Mouse (Mus musculus): ENCODE measurements at regions not wholly inside any gene's neighbourhood (a gene's known extent, or its start where the extent isn't known, plus 50 kb on each side); places are given as distances from the start of the nearest gene placed in this dataset.
"Not testable (repeated sequence)": the region's sequence is repeated elsewhere in the genome, so short reads cannot be mapped to it uniquely, and the experiment has no call there.

DNA sequence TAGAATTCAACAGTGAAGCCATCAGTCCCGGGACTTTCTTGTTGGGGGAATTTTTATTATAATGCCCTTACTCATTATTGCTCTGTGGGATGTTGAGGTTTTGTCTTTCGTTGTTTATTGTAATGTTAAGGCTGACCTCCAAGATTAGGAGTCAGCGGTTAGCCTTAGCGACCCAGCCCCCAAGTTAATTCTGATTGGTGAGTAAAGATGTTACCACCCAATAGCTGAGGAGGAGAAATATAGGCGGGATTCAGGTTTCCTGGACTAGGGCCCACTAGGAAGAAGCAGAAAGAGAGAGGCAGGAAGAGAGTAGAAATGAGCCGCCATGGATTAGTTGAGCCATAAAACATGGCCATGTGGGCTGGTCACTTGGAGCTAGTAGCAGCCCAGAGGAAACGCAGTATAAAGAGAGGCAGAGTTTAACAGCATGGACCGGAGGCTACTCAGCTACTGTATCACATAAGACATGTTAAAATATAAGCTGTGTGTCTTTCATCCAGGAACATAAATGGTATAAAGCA is 302.1 kb upstream of the Ercc4 start:
- DNase-seq, result no peak

DNA sequence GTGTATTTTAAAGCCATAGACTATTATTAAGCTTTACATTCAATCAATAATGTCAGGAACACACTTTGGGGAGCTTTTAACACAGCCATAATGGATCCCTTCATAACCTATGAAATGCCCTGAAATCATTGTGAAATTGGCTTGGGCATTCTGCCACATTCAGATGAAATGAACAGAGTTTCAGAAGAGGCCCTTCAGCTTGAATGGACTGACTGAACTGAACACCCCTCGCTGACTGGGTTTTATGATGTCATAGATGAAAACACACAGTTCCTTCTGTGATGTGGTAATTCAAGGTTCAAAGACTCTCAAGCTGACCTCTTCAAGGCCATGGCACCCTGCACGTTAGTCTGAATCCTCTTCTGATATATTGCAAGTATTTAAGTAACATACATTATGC is 298.4 kb upstream of the Ercc4 start:
- no peak for DNase-seq

DNA sequence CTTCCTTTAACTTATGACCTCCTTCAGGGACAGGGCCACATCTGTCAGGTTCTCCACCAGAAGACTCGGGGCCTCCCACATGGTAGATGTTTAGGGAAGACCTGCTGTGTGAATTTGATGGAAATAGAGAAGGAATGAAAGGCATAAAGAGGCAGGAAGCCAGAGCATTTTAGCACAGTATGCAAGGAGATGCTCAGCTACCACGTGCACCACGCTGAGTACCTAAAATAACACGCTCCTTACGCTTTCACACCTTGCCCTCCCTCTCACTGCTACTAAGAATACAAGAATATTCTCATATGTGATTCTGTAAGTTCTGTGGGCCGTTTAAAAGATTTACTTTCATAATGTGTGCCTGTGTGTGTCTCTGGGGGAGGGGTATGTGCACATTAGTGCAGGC is 284.8 kb upstream of the Ercc4 start:
- no peak for DNase-seq

DNA sequence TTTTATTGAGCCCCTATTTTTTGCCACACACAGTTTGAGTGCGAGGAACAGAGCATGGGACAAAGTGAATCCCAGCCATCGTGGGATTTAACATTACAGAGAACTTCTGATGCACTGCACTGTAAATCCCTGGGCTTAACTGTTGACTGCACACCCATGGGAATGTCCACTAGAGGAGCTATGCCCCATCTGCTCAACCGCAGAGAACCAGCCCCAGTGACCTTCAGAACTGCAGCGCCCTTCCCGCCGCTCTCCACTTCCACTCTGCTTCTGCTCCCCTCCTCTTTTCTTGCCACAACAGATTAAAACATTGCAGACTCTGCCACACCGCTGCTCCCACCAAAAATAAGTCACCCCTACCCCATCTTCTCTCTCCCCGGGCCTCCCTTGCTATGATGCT is 283.3 kb upstream of the Ercc4 start:
- DNase-seq, result no peak

DNA sequence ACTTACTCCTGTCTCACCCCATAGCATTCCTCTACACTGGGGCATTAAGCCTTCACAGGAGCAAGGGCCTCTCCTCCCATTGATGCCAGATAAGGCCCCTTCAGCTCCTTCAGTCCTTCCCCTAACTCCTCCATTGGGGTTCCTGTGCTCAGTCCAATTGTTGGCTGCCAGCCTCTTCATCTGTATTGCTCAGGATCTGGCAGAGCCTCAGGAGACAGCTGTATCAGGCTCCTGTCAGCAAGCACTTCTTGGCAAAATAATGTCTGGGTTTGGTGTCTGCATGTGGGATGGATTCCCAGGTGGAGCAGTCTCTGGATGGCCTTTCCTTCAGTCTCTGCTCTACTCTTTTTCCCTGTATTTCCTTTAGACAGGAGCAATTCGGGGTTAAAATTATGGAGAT is 278.2 kb upstream of the Ercc4 start:
- not testable (repeated sequence) for DNase-seq

DNA sequence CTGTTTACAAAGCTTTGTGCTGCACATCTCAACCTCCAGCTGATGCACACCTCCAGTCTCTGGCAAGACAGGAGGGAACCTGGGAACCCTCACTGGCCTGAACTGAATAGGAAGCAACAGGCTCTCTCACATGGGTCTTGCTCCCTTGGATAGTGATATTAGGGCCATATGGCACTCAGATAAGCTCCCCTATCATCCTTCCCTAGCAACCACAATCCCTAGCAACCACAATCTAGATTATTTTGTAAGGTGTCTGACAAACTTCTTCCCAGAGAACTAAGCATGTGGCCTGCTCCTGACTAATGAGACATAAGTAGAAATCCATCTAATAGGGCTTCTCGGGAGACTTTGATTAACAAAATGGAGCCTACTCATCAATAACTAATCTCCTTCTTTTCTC is 253.1 kb upstream of the Ercc4 start:
- no peak for DNase-seq

DNA sequence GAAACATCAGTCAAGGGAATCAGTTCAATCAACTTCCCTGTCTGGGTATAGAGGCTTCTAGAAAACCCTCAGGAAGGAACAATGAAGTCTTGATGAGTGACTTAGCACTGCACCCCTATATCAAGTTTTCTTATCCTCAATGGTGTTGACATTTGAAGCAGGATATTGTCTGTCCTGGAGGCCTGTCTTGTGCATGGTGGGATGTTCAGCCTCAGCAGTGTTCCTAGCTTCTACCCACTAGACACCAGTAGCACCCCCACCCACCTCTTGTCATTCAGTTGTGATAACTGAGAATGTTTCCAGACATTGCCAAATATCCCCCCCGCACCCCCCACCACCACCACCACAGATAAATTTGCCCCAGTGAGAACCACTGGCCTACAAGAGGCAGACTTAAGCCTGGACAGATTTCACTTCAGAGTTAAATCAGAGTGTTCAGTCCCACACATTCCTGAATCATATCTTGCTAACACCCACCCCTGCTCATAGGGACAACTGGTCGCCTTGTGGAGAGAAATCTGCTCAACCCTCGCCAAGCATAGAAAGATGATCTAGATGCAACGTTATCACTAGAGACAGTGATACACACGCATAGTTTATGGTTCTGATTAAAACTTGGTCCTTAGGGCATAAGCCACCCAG is 249.6 kb upstream of the Ercc4 start:
- DNase-seq, result no peak

DNA sequence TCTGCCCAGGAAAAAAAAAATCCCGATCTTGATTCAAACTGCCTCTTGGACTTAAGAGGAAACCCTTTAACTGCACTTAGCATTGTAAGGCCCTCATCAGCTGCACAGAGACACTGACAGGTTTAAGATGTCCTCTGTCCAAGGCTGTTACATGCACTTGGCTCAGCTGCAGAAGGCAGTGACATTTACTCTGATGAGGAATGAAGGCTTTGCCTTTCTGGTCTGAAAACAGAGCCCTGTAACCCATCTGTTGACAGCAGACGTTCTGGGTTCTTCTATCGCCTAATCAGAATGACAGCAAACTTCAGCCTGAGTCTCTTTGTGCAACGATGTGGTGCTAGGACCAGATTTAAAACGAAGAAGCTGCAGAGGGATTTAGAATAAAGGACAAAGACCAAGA is 246.9 kb upstream of the Ercc4 start:
- DNase-seq, result no peak

DNA sequence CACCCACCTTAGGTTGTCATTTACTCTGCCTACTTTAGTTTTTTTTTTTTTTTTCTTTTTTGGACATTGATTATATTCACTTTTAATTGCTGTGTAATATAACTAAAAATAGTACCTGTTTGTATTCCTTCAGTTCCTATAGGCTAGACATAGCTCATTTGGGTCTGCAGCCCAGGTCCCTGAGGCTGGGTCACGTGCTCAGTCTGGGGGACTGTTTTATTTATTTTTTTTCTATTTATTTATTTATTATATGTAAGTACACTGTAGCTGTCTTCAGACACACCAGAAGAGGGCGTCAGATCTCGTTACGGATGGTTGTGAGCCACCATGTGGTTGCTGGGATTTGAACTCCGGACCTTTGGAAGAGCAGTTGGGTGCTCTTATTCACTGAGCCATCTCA is 231.2 kb upstream of the Ercc4 start:
- not testable (repeated sequence) for DNase-seq

DNA sequence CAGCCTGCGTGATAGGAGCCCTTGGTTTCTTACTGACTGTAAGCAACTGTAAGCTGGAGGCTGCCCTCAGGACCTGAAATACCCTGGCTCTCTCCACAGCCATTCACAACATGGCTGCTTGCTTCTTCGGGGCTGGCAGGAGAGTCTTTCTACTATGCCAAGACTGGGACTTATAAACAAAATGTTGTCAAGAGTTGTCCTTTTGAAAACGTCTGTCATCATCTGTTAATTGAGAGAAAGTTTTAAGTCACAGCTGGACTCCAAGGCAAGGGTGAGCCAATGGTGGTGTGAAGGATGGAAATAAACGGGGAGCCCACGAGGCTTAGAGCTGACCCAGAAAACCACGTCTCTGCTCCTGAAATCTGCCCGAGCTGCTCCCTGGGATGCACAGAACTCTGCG is 229.5 kb upstream of the Ercc4 start:
- DNase-seq, result no peak

DNA sequence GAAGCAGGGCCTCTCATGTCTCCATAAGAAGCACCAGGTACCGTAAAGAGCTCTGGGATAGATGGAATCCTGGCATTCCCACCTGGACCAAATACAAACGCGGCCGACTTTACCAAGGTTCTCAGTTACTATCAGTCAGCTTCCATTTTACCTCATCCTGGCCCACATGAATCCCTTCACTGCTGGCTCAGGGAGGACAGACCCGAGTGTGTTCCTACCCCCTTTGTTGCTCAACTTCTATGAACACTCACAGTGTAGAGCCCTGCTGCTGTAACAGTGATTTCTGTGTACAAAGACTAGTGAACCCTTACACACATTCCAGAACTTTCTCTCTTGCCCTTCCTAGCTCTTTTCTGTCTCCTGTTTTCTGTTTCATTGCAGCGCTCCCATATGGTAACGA is 229.0 kb upstream of the Ercc4 start:
- DNase-seq, result no peak

DNA sequence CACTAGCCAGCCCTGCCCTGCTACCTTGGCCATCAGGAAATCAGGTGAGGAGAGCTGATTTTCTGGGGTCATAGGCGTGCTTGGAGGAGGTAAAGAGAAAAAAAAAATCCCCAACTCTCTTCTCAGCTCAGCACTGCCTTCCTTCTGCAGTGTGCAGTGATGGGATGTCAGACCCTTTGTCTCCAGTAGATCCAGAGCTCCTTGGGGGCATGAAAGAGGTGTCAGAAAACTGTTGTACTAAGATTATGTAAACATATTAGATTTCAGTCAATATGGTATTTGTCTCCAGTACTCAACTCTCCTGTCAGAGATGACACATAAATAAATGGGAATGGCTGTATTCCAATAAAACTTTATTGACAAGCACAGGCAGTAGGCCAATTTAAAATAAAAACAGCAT is 226.8 kb upstream of the Ercc4 start:
- no peak for DNase-seq

DNA sequence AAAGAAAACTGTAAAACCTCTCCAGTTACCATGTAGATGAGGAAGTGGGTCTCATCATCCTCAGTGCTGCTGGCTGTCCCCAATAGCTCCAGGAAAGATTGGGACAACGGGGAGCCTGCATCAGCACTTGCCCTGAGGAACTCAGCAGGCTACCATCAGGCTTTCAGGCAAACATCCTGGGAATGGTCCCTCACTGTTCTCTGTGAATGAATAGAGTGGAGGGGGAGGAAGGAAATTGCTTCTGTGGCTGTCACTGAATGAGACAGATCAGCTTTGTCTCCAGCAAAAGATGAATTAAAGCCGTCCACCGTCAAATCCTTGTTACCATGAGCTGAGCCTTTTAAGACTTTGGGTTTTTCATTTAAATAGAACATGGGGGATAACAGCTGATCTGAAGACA is 224.9 kb upstream of the Ercc4 start:
- no peak for DNase-seq

DNA sequence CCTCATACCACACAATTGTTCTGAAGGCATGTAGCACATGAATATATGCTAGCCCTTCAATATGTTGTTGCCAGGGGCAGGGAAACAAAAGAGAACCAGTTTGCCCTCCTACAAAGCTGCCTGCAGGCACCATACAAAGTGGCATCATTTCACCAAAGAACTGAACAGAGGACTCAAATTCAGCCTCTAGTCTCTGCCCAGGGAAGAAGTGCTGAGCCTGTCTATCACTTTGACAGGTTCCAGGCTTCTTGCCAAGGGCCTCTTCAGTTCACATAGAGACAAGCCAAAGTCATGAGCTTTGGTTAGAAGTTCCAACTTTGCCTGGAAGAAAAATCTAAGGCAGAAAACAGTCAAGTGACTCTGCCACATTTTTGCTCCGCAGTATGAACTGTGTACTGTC is 223.4 kb upstream of the Ercc4 start:
- no peak for DNase-seq

DNA sequence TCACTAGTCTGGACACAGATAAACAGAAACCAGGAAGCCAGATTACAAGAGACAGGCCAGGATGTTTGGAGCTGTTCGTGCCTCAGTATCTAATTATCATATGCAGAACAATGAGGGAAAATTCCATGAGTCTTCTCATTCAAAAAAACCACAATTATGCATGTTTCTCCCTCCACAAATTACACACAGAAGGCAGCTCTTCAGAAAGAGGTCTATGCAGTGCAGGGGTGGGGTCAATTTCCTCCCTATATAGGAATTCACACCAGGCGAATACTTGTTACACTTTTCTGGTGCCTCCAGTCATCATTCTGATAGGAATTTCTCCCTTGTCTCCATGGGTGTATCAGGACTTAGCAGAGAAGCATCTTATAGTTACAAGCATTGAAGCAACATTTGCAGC is 222.1 kb upstream of the Ercc4 start:
- no peak for DNase-seq

DNA sequence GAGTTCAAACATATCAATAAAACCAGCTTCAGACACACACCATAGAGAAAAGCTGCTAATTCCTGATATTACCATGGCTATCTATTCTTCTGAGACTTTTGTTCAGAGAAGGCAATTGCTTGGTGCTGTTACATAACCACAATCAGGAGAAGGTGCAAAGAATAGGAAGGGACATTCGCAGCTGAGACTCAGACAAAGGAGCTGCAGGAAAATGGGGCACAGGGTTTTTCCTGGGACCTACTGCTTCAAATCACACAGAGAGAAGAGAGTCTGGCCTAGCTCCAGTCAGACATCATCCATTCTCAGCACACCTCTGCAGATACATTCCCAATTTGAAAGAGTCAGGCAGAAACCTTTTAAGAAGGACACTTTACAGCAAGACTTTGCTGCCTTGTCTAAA is 219.4 kb upstream of the Ercc4 start:
- no peak for DNase-seq

DNA sequence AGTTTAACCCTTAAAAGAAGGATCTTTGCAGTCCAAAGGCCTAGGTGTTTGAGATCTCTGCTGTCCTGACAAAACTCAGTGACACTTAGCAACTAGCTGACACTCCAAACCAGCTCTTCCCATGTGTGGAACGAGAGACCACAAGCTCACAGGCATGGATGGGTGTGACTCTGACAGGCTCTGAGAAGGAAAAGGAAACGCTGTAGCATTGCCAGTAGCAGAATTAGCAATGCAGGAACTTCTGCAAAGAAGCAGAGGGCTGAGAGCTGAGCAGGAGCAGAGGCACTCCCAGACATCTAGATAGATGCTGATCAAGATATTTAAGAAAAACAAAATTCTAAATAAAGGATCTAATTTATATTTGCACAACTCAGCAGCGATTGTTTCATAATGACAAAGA is 218.9 kb upstream of the Ercc4 start:
- no peak for DNase-seq

DNA sequence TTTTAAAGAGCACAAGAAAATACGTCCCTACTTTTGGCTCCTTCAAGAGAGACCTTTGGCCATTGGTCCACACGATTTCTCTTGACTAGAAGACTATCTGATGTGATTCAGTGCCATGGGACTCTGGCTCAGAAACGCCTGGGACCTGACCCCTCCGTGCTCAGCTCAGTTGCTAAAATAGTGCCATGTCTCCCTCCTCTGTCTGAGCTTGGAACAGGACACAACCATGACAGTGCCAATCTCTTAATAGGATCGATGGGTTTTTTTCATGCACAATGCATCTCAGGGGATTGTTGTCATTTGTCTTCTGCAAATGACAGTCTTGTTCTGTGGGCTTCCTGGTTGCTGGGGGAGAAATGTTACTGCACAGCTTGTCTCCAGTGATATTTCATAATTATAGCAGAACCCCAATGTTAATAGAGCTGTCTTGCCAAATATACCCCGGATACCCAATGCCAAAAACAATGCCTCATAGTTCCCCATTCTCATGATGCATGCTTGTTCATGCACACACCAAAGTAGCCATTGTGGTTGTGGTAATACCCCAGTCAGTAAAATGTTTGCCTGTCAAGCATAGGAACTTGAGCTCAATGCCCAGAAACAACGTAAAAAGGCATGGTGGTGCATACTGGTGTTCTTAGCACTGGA is 216.7 kb upstream of the Ercc4 start:
- DNase-seq, result no peak

DNA sequence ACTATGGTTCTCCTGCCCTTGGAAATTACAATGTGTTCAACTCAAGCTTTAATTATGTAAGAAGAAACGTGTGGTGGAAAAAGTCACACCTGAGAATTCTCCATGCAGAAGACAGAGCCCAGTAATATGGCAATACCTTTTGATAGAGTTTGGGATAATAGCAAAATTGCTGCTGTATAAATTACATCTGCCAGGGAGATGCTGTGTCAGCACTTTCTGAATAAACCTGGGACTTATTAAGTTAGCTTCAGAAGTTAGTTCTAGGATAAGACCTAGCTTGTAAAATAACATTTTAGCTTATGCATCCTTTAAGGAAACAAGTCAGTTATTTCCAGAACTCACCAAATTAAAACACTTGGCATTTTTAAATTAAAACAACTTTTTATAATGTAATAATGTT is 212.2 kb upstream of the Ercc4 start:
- no peak for DNase-seq

DNA sequence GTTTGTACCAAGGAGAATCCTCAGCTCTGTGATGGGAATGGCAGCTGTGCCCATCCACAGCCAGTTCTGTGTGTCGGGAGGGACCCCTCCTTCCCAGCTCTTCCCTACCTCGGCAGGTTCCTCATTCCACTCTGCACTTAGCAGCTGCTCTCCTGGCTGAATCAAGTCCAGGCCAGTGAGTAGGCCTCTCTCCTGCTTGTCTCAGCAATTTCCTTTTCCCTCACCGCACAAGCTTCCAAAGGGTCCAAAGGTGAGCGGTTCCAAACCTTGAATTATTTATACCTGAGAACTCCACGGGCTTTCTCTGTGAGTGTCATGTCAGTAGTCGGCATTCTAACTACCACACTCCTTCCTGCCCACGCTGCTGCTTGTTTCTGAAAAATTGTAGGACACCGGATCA is 208.8 kb upstream of the Ercc4 start:
- DNase-seq, result no peak

DNA sequence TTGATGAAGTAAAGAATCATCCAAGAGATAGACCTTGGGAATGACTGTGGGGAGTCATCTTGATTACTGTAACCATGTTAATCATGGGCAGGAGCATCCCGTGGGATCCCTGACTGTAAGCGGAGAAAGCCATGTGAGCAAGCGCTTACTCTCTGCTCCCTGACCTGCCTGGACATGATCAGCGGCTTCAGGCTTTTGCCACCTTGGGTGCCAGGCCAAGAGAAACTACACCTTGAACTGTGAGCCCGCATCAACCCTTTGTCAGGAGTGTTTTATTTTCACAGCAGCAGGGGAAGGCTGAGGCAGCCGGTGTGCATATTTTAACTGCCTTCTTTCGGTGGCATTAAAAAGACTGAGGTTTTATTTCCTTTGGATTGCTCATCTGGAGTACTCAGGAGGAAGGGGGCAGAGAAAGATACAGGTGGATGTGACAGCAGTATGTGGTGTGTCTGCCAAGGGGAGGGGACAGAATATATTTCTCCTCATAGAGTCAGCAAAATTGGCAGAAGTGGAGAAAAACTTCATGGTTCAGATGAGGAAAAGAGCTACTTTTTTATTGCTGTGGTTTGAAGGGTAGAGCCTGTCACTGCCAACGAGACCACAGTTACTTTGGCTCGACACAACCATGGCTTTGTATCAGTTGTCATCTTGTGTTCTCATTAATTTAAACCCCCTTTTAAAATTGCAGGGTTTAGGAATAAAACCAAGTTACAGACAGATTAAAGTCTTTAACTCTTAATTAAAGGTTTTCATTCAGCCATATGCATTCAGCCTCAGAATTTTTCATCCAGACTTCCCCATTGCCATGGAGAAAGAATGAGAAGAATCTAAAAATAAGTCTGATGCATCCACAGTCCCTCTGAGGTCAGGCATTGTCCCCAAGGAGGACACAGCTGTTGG is 208.1 kb upstream of the Ercc4 start:
- no peak for DNase-seq

DNA sequence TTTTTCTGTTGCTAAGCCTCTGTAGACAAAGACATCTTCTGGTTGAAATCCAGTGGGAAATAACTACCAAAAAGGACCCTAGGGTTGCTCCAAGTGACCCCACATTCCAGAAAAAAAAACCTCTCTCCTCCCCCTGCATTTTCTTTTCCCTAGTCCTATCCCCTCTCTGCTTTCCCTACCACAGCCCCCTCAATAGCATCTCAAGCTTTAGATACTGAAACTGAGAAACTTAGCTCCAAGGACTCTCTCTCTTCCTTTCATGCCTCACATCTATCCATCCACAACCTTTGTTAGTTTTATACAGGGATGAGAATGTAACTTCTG is 207.5 kb upstream of the Ercc4 start:
- no peak for DNase-seq

DNA sequence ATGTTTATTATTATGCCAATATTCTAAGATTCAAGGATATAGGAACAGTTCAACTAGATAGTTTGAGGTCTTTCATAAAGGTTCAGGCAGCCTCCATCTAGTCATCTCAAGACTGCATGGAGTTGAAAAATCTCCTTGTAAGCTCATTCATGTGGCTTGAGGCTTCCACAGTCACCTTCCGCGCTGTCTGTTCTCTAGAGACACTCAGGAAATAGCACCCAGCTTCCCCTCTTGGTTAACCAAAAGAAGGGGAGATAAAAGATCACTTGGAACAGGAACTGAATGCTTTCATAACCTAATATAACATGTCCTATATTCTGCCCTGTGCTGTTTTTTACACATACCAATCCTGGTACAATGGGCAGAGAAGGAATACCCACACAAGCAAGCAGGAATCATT is 206.3 kb upstream of the Ercc4 start:
- no peak for DNase-seq

DNA sequence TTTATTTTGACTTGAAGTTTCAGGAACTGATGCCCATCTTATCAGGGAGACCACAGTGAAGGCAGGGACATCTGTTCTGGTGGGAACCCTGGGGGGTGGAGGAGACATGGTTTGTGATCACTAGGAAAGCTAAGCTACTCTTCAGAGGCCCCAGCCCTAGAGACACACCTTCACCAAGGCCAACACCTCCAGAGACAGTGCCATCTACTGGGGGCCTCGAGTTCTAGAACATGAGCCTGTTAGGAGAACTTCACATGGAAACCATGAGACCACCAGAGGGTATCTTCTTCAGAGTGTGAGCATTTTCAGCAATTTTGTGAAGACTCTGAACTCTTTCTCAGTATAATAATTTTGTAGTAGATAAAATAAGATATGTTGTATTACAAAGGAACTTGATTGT is 204.5 kb upstream of the Ercc4 start:
- DNase-seq, result no peak

All from adrenal gland, adult 8-10 months (tissue).